Mouse (Mus musculus) heart, adult 9 months (tissue): ENCODE measurements around the gene Pdik1l.

Experiments used
- DNase-seq, 2 experiments: peaks; one replicate each; pipeline ENCODE4 v3.0.0; 2022; ENCODE audit warnings: low spot score in 2 of 2

The Pdik1l gene

DNA sequence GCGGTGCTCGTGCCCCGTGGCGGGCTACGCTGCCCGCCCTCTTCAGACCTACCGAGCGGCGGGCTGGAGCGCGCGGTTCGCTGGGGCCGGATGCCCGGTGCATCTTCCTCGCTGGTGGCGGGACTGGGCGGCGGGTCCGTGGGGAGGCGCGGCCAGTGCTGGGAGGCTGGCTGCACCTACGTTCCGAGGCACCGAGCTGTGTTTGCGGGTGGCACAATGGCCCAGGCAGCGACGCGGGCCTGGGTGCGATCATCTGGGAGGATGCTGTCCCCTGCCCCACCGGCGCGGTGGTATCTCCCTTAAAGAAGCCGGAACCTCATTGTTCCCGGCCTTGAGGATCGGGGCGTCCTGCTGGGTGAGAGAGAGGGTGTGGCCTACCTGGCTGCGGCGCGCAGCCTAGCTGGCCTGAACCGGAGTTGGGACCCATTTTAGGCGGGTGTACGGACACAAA, at the start of gene Pdik1l:
TSS of gene Pdik1l (minus strand) at position 321 of the 451 bp plus-strand sequence.
- peak; percentile 62 to 72 for DNase-seq

DNA sequence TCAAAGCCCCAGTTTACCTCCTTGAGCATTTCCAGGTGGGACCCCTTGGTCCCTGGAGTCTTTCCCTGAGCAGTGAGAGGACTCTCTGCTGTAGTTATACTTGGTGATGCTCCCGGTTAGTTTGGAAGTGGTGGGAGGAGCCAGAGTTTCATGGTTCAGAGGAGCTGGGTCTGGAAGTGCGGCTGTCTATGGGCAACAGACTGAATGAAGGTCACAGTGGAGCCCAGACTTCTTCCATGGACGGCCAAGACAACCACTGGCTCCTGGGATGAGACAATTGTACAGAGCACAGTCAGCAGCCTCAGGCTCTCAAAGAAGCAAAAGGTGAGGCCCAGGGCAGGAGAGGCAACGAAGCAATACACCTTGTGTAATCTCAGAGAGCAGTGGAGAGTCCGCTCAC, 42.6 kb upstream of the Pdik1l start:
- no peak for DNase-seq

GRCm38 (mm10) chr4:134328832-134329231, 41.1 kb upstream of the Pdik1l start:
- no peak for DNase-seq

DNA sequence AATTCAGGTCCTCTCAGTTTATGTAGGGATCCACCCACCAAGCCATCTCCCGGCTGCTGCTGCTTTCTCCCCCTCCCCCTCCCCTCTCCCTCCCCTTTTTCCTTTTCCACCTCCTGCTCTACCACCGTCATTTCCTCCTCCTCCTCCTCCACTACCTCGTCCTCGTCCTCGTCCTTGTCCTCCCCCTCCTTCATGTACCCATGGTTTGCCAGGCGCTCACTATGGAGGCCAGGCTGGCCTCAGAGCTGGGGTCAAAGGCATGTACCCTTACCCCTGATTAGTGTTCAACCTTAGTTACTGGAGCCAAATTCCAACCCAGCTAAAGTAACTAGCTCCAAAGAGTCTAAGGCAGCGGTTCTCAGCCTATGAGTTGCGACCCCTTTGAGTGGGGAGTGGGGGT, 40.5 kb upstream of the Pdik1l start:
- DNase-seq = no peak

- DNase-seq = no peak
Observed at GRCm38 (mm10) chr4:134326859-134327530, 39.3 kb upstream of the Pdik1l start.

GRCm38 (mm10) chr4:134324655-134325054, 37.0 kb upstream of the Pdik1l start:
- DNase-seq = no peak

- DNase-seq = no peak
Observed at GRCm38 (mm10) chr4:134321524-134321923, 33.8 kb upstream of the Pdik1l start.

DNA sequence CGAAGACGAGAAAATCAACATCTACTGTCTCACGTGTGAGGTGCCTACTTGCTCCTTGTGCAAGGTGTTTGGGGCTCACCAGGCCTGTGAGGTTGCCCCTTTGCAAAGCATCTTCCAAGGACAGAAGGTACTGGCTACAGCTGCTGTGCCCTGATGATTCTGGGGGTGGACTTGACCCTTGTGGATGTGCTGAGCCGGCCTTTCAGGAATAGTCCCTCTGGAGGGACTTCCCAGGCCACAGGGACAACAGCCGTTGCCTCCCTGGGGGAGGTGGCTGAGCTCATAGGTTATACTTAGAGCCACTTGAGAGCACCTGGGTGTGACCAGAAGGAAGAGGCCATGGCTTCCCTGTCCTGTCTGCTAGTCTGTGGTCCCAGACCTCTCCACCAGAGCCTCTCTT, 32.0 kb upstream of the Pdik1l start:
- DNase-seq = no peak

- DNase-seq = peak; percentile 21 to 29
Observed at GRCm38 (mm10) chr4:134319074-134319473, 31.4 kb upstream of the Pdik1l start.

GRCm38 (mm10) chr4:134316390-134316789, 28.7 kb upstream of the Pdik1l start:
- DNase-seq = peak in 1 of 2 experiments; percentile 45

DNA sequence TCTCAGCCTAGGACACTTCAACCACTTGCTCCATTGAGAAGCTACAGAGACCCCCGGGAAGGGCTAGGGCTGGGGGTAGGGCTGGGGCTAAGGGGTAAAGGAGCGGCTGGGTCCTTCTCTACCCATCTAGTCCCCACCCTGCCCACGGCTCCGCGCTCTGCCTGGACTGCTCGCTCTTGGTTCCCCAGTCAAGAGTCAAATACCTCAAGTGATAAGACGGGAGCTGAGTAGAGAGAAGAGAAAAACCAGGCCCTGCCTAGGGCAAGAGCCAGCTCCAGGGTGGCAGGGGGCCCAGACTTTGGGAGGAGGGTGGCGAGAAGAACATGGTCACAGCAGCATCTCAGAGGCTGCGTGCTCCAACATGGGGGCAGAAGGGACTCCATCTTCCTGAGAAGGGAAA, 27.8 kb upstream of the Pdik1l start:
- peak; percentile 42 for DNase-seq

- DNase-seq = peak; percentile 71 to 72
Observed at GRCm38 (mm10) chr4:134314876-134315275, 27.2 kb upstream of the Pdik1l start, which contains the start of gene Trim63. Gene Trim63, plus strand, starts transcription at chr4:134315120.

DNA sequence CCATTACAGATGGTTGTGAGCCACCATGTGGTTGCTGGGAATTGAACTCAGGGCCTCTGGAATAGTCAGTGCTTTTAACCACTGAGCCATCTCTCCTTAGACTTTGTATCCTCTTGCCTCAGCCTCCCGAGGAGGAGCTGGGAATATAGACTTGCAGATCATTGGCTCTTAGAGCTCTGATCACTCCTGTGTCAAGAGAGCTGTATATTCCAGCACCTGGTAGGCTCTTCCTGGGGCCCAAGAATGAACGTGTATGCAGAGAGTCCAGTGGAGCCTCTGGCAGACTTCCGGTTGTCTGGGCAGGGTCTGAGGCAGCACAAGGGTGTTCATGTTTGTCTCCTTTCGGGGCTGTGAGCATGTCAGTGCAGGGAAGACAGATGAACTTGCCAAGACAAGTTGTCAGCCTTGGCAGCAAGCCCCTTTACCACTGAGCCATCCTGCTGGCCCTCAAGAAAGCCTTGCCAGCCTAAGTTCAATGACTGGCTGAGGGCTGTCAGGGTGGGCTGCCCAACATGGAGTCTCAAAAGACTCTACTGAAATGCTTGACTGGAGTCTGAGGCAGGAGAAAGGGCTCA, 26.5 kb upstream of the Pdik1l start:
- DNase-seq = no peak

- no peak for DNase-seq
Observed at GRCm38 (mm10) chr4:134312901-134313300, 25.2 kb upstream of the Pdik1l start.

DNA sequence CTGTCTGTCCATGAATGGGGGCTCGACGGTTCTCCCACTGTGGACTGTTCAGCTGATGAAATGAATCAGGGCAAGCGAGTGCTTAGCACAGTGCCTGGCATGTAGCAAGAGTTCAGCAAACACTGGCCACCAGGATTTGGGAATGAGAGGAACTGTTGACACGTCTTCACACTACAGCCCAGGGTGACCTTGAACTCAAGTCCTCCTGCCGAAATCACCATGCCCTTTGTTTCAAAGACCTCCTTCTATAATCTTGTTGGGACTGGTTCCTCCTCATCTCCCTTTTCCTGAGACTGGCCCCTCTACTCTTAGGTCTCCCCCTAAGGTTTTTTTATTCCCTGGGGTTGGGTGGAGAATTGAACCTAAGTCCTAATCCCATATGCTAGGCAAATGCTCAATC, 24.6 kb upstream of the Pdik1l start:
- DNase-seq = no peak

GRCm38 (mm10) chr4:134311784-134312183, 24.1 kb upstream of the Pdik1l start:
- no peak for DNase-seq

- no peak for DNase-seq
Observed at GRCm38 (mm10) chr4:134310656-134311055, 23.0 kb upstream of the Pdik1l start.

- DNase-seq = no peak
Observed at GRCm38 (mm10) chr4:134310106-134310505, 22.4 kb upstream of the Pdik1l start.

DNA sequence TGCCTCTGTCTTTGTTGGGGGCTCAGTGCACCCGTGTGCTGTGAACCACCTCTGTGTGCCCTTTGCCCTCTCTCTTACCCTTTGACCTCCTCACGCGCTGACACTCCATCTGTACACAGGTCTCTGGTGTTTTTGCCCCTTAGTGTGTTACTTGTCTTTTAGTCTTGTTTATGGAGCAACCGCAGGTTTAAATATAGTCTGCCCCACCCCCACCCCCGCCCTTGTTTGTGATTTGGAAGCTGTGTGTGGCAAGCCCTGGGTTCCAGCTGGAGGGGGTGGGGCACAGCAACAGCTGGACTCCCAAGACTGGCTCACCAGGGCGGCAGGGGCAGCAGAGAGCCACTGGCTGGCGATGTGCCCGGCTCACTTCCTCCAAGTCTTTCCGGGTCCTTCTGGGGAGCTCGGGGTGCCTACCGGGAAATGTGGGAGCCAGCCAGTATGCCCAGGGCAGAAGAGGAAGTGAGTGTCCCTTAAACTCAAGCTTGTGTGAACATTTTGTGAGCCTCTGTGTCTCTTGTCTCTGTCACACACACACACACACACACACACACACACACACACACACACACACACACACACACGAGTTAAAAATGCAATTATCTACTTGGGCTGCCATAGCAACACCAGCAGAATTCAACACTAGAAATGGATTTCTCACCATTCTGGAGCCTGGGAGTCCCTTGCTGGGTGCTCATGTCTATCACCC, 19.8 kb upstream of the Pdik1l start:
- peak; percentile 67 to 71 for DNase-seq

DNA sequence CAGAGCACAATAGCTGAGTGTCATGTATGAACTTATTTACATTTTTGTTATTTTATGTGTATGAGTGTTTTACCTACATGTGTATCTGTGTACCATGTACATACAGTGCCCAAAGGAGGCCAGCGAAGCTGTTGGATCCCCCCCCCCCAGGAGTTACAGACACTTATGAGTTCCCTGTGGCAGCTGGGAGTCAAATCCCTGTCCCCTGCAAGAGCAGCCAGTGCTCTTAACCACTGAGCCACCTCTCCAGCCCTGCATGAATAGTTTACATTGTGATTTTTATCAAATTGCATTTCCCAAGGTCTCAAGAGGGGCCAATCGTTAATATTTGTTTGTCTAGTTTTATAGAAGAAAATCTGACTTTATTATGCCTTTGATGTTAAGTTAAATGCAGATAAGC, 19.3 kb upstream of the Pdik1l start:
- no peak for DNase-seq

DNA sequence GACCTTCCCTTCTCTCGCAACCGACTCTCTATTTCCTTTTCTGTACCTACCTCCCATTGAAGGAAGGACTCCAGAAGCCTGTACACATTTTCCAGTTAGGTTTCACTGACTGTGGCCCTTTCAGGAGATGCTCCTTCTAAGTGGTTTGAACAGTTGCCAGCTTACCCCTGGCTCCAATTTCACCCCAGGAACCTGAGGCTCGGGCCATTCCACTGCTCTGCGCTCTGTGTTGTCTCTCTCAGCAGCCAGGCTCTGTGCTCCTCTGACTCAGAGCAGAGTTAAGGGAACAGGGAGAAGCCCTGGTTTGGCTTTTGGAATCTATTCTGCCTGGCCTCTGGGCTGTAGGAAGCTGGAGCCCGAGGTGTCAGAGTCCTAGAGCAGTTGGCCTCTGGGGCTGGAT, 14.4 kb upstream of the Pdik1l start:
- no peak for DNase-seq

DNA sequence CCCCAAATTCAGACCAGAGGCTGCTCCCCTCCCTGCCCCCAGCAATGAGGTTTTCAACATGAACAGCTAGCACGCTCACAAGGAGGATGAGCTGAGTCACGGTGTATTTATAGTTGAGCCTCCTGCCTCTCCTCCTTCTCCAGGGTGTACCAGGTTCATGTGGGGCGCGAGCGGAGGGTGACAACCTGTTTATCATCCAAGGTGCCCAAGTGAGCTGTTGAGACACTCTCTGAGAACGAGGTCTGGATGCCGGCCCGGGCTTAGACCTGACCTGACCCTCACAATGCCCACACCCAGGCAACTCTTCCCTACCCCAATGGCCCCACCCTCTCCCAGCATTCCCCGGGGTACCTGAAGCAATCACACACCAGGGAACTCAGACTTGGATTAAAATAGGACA, 12.6 kb upstream of the Pdik1l start:
- DNase-seq = peak; percentile 78 to 86

- DNase-seq = peak; percentile 58 to 62
Observed at GRCm38 (mm10) chr4:134299498-134299810, 11.8 kb upstream of the Pdik1l start.
